Mouse (Mus musculus) myocyte (in vitro differentiated cells): ENCODE measurements at regions not wholly inside any gene's neighbourhood (a gene's known extent, or its start where the extent isn't known, plus 50 kb on each side); places are given as distances from the start of the nearest gene placed in this dataset.
A peak's percentile ranks its signal among the peaks of the same experiment; 100 is the strongest.

Experiments
- H3K27me3 ChIP-seq: one replicate; pipeline ENCODE4 v1.6.1; 2011; ENCODE audit not compliant: control insufficient read depth, insufficient read depth, insufficient read length
- H3K36me3 ChIP-seq: one replicate; pipeline ENCODE4 v1.6.1; 2011; ENCODE audit not compliant: control insufficient read depth, insufficient read depth
- H3K4me2 ChIP-seq: one replicate; pipeline ENCODE4 v1.6.1; 2011; ENCODE audit warnings: low read depth, control low read depth
- H3K4me3 ChIP-seq: one replicate; pipeline ENCODE4 v1.5.1; 2011; ENCODE audit warnings: mild to moderate bottlenecking, control low read depth, moderate library complexity
- H3K79me2 ChIP-seq: one replicate; pipeline ENCODE4 v1.6.1; 2011; ENCODE audit not compliant: control insufficient read depth, insufficient read depth
- H3ac ChIP-seq: one replicate; pipeline ENCODE4 v1.6.1; 2011; ENCODE audit not compliant: control insufficient read depth, insufficient read length
- CEBPB ChIP-seq: IDR thresholded peaks from 2 replicates; pipeline ENCODE4 v1.6.1; 2011; ENCODE audit warnings: mild to moderate bottlenecking, moderate library complexity; ENCODE audit not compliant: poor library complexity, insufficient read depth, severe bottlenecking
- E2F4 ChIP-seq: IDR thresholded peaks from one replicate; pipeline ENCODE4 v1.6.1; 2011; ENCODE audit warnings: mild to moderate bottlenecking, control low read depth, moderate library complexity; ENCODE audit not compliant: insufficient read depth
- MAX ChIP-seq: IDR thresholded peaks from one replicate; pipeline ENCODE4 v1.6.1; 2011; ENCODE audit warnings: low read depth, mild to moderate bottlenecking, control low read depth
- MYOD1 ChIP-seq, 3 experiments: IDR thresholded peaks; one replicate each; pipeline ENCODE4 v1.6.1; 2011; ENCODE audit warnings: control low read depth in 2 of 3, low read depth in 2 of 3, mild to moderate bottlenecking in 2 of 3, moderate library complexity in 1 of 3; ENCODE audit not compliant: insufficient read length in 2 of 3, control insufficient read depth in 1 of 3
- MYOG ChIP-seq, 3 experiments: IDR thresholded peaks; one replicate each; pipeline ENCODE4 v1.6.1; 2011; ENCODE audit warnings: control low read depth in 2 of 3, low read depth in 2 of 3, mild to moderate bottlenecking in 2 of 3; ENCODE audit not compliant: insufficient read length in 2 of 3, control insufficient read depth in 1 of 3, insufficient read depth in 1 of 3
- POLR2A ChIP-seq: IDR thresholded peaks from one replicate; pipeline ENCODE4 v1.6.1; 2011; ENCODE audit warnings: low read depth, mild to moderate bottlenecking, control low read depth, moderate library complexity; ENCODE audit not compliant: insufficient read length
- POLR2AphosphoS2 ChIP-seq: IDR thresholded peaks from one replicate; pipeline ENCODE4 v1.6.1; 2011; ENCODE audit warnings: low read depth, control low read depth; ENCODE audit not compliant: insufficient read length
- REST ChIP-seq: IDR thresholded peaks from one replicate; pipeline ENCODE4 v1.6.1; 2011; ENCODE audit warnings: mild to moderate bottlenecking, control low read depth, moderate library complexity; ENCODE audit not compliant: insufficient read depth, insufficient read length
- SRF ChIP-seq: IDR thresholded peaks from one replicate; pipeline ENCODE4 v1.6.1; 2011; ENCODE audit warnings: low read depth; ENCODE audit not compliant: control insufficient read depth, insufficient read length
- TCF12 ChIP-seq: IDR thresholded peaks from one replicate; pipeline ENCODE4 v1.6.1; 2011; ENCODE audit warnings: mild to moderate bottlenecking, control low read depth; ENCODE audit not compliant: poor library complexity, insufficient read depth, severe bottlenecking
- TCF3 ChIP-seq: IDR thresholded peaks from one replicate; pipeline ENCODE4 v1.6.1; 2011; ENCODE audit warnings: low read depth, control low read depth; ENCODE audit not compliant: insufficient read length
- USF1 ChIP-seq: IDR thresholded peaks from one replicate; pipeline ENCODE4 v1.6.1; 2011; ENCODE audit warnings: low read depth, mild to moderate bottlenecking, control low read depth, moderate library complexity

- Histone ChIP-seq H3K4me3 (no peak overlapping the region), H3K4me2 (no peak overlapping the region), H3K36me3 (no peaks in the 10 kb centered on the region), H3K27me3 (no peaks in the 10 kb centered on the region), H3ac (no peak overlapping the region), H3K79me2 (no peaks in the 10 kb centered on the region)
- TF ChIP-seq CEBPB (no peak), E2F4 (no peak)
These were observed 97.0 kb upstream of the Cxadr start for GRCm38 (mm10) chr16:78204332-78204731.

DNA sequence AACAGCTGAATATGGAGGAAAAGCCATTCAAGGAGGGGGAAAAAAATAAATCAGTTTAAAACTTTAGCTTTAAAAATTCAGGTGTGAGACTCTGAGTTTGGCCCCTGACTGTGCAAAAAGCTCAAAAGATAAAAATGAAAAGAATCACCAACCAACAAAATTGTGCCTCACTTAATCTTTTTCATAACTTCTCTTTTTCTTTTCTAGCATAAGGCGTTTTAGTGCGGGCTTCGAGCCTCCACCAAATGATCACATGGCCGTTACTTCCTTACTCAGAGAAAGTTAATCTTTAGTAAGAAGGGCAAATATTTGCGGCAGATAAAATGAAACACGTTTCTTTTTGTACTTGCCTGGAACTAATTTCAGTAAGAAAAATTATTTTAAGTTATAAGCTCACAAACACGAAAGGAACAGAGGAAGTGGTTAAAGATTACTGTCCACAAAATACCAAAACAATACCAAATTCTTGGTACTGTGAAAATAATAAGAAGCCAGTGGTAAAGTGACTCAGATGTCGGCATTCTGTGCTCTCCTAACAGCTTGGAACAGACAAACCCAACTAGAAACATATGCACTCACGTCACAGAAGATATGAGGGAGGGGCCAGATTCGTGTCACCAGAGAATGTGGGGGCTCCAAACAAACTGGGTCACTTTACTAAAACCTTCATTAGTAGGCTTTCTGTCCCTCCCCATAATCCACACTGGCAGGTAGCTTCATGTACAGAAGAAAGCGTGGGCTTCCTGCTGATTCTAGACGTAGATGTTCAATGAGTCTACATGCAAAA, 101.1 kb upstream of the Cxadr start:
- TF ChIP-seq USF1: peak; percentile 37
- no peak for TF ChIP-seq POLR2AphosphoS2
- Histone ChIP-seq H3K4me2 (peak overlapping the region; percentile 44), H3K4me3 (no peak overlapping the region), H3K79me2 (no peaks in the 10 kb centered on the region), H3K36me3 (no peaks in the 10 kb centered on the region), H3ac (no peak overlapping the region), H3K27me3 (no peaks in the 10 kb centered on the region)

DNA sequence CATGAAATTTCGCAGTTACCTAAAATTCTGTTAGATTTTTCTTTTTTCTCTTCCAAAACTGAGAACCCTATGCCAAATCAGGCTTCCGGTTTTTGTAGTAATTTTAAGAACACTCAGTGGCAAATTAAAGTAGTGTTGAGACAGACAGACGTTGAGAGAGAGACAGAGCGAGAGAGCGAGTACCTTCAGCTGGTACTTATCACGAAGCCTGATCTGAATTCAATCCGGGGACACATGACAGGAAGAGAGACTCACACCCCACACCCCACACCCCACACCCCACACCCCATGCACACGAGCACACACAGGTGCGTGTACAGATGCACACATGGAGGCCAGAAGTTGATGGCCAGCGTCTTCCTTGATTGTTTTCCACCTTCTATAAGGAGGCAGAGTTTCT, 102.0 kb upstream of the Cxadr start:
- H3K79me2 ChIP-seq: no peaks in the 10 kb centered on the region
- H3ac ChIP-seq: no peak overlapping the region
- H3K4me3 ChIP-seq: no peak overlapping the region
- no peaks in the 10 kb centered on the region for H3K27me3 ChIP-seq
- peak overlapping the region; percentile 27 for H3K4me2 ChIP-seq
- no peaks in the 10 kb centered on the region for H3K36me3 ChIP-seq
- TF ChIP-seq MAX (no peak), USF1 (no peak), E2F4 (no peak), REST (no peak), MYOD1 (IDR thresholded peaks at IDR 0.05; ENCODE audit: control insufficient read depth in 1 of 3, insufficient read length in 2 of 3, low read depth in 2 of 3) (no peak), CEBPB (no peak), TCF12 (no peak), TCF3 (no peak), POLR2A (no peak), POLR2AphosphoS2 (no peak), SRF (no peak), MYOG (IDR thresholded peaks at IDR 0.05; ENCODE audit: control insufficient read depth in 1 of 3, insufficient read depth in 1 of 3, insufficient read length in 2 of 3, low read depth in 2 of 3) (no peak)

DNA sequence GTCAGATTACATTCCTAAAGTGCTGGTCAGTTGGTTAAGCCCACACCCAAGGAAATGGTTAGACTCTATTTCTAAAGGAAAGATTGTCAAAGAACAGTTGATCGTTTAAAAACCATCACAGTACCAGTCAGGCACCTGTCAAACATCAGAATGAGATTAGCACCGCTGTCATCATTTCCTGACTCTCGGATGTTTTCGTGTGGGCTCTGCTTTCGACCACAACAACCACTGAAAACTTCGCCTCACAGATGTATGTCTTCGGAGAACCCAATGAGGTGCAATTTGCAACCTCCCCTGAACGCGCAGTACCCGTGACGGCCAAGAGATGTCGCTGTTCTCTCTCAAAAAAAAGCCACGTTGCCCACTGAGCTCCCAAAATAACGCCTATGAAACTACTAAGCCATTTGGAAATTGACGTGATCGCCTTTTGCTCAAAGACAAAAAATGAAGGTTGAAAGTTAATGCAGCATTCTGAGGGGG, 102.6 kb upstream of the Cxadr start:
- Histone ChIP-seq H3K79me2 (no peaks in the 10 kb centered on the region), H3K4me2 (peak overlapping the region; percentile 27), H3K4me3 (no peak overlapping the region), H3K36me3 (no peaks in the 10 kb centered on the region), H3ac (no peak overlapping the region), H3K27me3 (no peaks in the 10 kb centered on the region)
- no peak for TF ChIP-seq MAX
- TF ChIP-seq REST: no peak
- TF ChIP-seq POLR2A: no peak
- TF ChIP-seq MYOD1 (IDR thresholded peaks at IDR 0.05; ENCODE audit: control insufficient read depth in 1 of 3, insufficient read length in 2 of 3, low read depth in 2 of 3): no peak
- TF ChIP-seq CEBPB: no peak
- no peak for TF ChIP-seq MYOG (IDR thresholded peaks at IDR 0.05; ENCODE audit: control insufficient read depth in 1 of 3, insufficient read depth in 1 of 3, insufficient read length in 2 of 3, low read depth in 2 of 3)
- TF ChIP-seq USF1: no peak
- no peak for TF ChIP-seq TCF3
- TF ChIP-seq E2F4: no peak
- TF ChIP-seq POLR2AphosphoS2: no peak
- TF ChIP-seq SRF: no peak
- no peak for TF ChIP-seq TCF12

DNA sequence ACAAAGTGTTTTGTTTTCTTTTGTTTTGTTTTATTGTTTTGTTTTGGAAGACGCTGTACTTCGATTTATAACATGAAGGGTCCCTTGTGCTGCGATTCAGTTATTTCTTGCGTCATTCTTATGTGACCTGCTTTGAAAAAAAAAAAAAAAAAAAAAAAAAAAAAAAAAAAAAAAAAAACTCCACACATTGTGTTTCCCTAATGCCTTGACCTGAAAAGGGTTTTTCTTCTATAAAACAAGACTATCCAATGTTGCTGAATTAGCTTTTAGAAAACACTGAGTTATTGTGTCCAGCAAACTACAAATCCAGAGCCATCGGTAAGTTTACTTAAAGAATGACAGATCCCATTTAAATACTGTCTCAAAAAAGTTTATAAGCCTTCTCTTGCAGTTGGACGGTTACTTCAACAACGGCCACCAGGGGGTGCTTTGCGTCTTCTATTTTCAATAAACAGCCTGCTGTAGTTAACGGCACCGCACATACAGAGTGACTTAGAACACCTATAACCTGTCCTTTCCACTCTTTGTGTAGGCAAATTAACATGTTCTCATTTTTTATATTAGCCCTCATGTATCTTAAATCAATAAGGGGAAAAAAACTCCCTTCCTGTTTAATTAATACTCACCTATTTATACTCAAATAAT, 103.9 kb upstream of the Cxadr start:
- H3K4me2 ChIP-seq: no peak overlapping the region

More for the DNA sequence above, 103.9 kb upstream of the Cxadr start:
- TF ChIP-seq POLR2A (no peak), MYOD1 (IDR thresholded peaks at IDR 0.05; ENCODE audit: control insufficient read depth in 1 of 3, insufficient read length in 2 of 3, low read depth in 2 of 3) (no peak), CEBPB (no peak), TCF12 (no peak), E2F4 (no peak), REST (no peak), POLR2AphosphoS2 (no peak), MYOG (IDR thresholded peaks at IDR 0.05; ENCODE audit: control insufficient read depth in 1 of 3, insufficient read depth in 1 of 3, insufficient read length in 2 of 3, low read depth in 2 of 3) (no peak), USF1 (no peak), SRF (no peak), TCF3 (no peak), MAX (no peak)
- H3ac ChIP-seq: no peak overlapping the region
- H3K27me3 ChIP-seq: no peaks in the 10 kb centered on the region
- no peaks in the 10 kb centered on the region for H3K79me2 ChIP-seq
- H3K4me3 ChIP-seq: no peak overlapping the region
- H3K36me3 ChIP-seq: no peaks in the 10 kb centered on the region
